Mouse (Mus musculus) limb, embryonic 14.5 days (tissue): ENCODE data around the gene Adgrg6. TPM values are rescaled to one million over a fixed set of nuclear protein-coding genes. Genes with fewer than 3 reads are reported as not detected.

Experiments
- ATAC-seq: fragments of 200-750 bp; cut with Nextera tagmentation; 2 replicates; pipeline ENCODE4 v1.8.0; 2017; ENCODE audit warnings: low read depth, moderate number of reproducible peaks, moderate TSS enrichment; ENCODE audit not compliant: low FRiP score
- DNase-seq: peaks from one replicate; pipeline ENCODE4 v3.0.0-alpha.2; 2015; ENCODE audit warnings: low spot score
- H3K27ac ChIP-seq: fragments of 300-500 bp; sonication (generic); replicated peaks from 2 replicates; pipeline ENCODE4 v1.5.1; 2014; ENCODE audit warnings: low read depth, mild to moderate bottlenecking, low read length, moderate library complexity, mixed read lengths
- H3K27me3 ChIP-seq: fragments of 300-500 bp; sonication (generic); 2 replicates; pipeline ENCODE4 v1.6.1; 2014; ENCODE audit warnings: low read length, mixed read lengths; ENCODE audit not compliant: control insufficient read depth, insufficient read depth
- H3K36me3 ChIP-seq: fragments of 300-500 bp; sonication (generic); 2 replicates; pipeline ENCODE4 v1.6.1; 2014; ENCODE audit warnings: mild to moderate bottlenecking, low read length, moderate library complexity, mixed read lengths; ENCODE audit not compliant: control insufficient read depth, insufficient read depth
- H3K4me1 ChIP-seq: fragments of 300-500 bp; sonication (generic); 2 replicates; pipeline ENCODE4 v1.6.1; 2014; ENCODE audit warnings: antibody characterized with exemption, low read length, mixed read lengths; ENCODE audit not compliant: control insufficient read depth, insufficient read depth
- H3K4me2 ChIP-seq: fragments of 300-500 bp; sonication (generic); replicated peaks from 2 replicates; pipeline ENCODE4 v1.6.1; 2014; ENCODE audit warnings: low read depth, mild to moderate bottlenecking, low read length, moderate library complexity; ENCODE audit not compliant: severe bottlenecking
- H3K4me3 ChIP-seq: fragments of 300-500 bp; sonication (generic); replicated peaks from 2 replicates; pipeline ENCODE4 v1.5.1; 2014; ENCODE audit warnings: low read length
- H3K9ac ChIP-seq: fragments of 300-500 bp; sonication (generic); 2 replicates; pipeline ENCODE4 v1.6.1; 2014; ENCODE audit warnings: mild to moderate bottlenecking, low read depth, low read length, moderate library complexity; ENCODE audit not compliant: severe bottlenecking
- H3K9me3 ChIP-seq: fragments of 300-500 bp; sonication (generic); 2 replicates; pipeline ENCODE4 v1.6.1; 2016; ENCODE audit warnings: low read length; ENCODE audit not compliant: control insufficient read depth
- POLR2A ChIP-seq: fragments of 200-500 bp; IDR thresholded peaks from 2 replicates; pipeline ENCODE4 v1.8.0; 2012; ENCODE audit warnings: inconsistent platforms, mild to moderate bottlenecking, moderate library complexity, borderline replicate concordance; ENCODE audit not compliant: insufficient read depth, insufficient read length; ENCODE audit errors: extremely low read depth
- WGBS: fragments of 180-500 bp; shearing (Covaris S2); extraction: QIAGEN DNeasy Blood & Tissue Kit; methylation state at CpG from one replicate; pipeline ENCODE4 v1.1.7; 2014; 5-methylcytosine and 5-hydroxymethylcytosine counted together
- polyA plus RNA-seq, 2 experiments: library from polyadenylated mRNA; depleted of rRNA in 1 of 2; stranded (reverse) in 1 of 2; unstranded in 1 of 2; fragments of >200 nt; fragmentation: Nextera tagmentation in 1 of 2; extraction: Ambion mirVana in 1 of 2; gene quantifications; 2 replicates each; pipeline versions ENCODE4 v1.2.1 to v1.2.3; 2012 to 2014

Gene Adgrg6
- 10.4 and 11.8 TPM in 2 replicates for polyA plus RNA-seq (2012; rRNA removed)
- 10.0 and 10.4 TPM in 2 replicates for polyA plus RNA-seq (2014; fragmentation: Nextera tagmentation; extraction: Ambion mirVana)

- 0 out of 2 replicates have a peak, but pooled peaks cover 7% of the 10 kb centered on the region for H3K4me1 ChIP-seq
- peak; percentile 69 for ATAC-seq
- peaks cover 5% of the 10 kb centered on the region; the same call in 1 of the 2 replicates for H3K27me3 ChIP-seq
- under 1% methylated on average over 66 of the region's 81 CpGs for WGBS
- H3K9ac ChIP-seq: peak within 1 kb of the TSS; percentile 75
- TF ChIP-seq POLR2A: no peak
- no peaks in the 10 kb centered on the region for H3K9me3 ChIP-seq
- H3K27ac ChIP-seq: no peak within 1 kb of the TSS
- H3K36me3 ChIP-seq: no peaks in the 10 kb centered on the region
- H3K4me3 ChIP-seq: peak within 1 kb of the TSS; percentile 77
- DNase-seq: peak; percentile 27
- H3K4me2 ChIP-seq: peak within 1 kb of the TSS; percentile 100
Measured at GRCm38 (mm10) chr10:14544941-14545717, at the start of gene Adgrg6. Gene Adgrg6 (minus strand): TSS chr10:14545659.

- no peaks in the 10 kb centered on the region for H3K36me3 ChIP-seq
- DNase-seq: no peak
- H3K9me3 ChIP-seq: no peaks in the 10 kb centered on the region
- H3K4me1 ChIP-seq: no peaks in the 10 kb centered on the region
- H3K4me2 ChIP-seq: no peak overlapping the region
- no peak overlapping the region for H3K9ac ChIP-seq
- 91% methylated on average over 1 of the region's 1 CpGs for WGBS
- no peak for ATAC-seq
- H3K4me3 ChIP-seq: no peak overlapping the region
- H3K27me3 ChIP-seq: no peaks in the 10 kb centered on the region
- H3K27ac ChIP-seq: no peak overlapping the region
- no peak for TF ChIP-seq POLR2A
Measured at GRCm38 (mm10) chr10:14592215-14592614, 46.8 kb upstream of the Adgrg6 start.

GRCm38 (mm10) chr10:14590816-14591215 is 45.4 kb upstream of the Adgrg6 start:
- H3K27ac ChIP-seq: no peak overlapping the region
- H3K4me3 ChIP-seq: no peak overlapping the region
- H3K4me2 ChIP-seq: no peak overlapping the region
- DNase-seq (no peak), ATAC-seq (no peak)
- no peaks in the 10 kb centered on the region for H3K4me1 ChIP-seq
- H3K9ac ChIP-seq: no peak overlapping the region
- WGBS: 87% methylated on average over 2 of the region's 2 CpGs
- no peaks in the 10 kb centered on the region for H3K9me3 ChIP-seq
- TF ChIP-seq POLR2A: no peak
- no peaks in the 10 kb centered on the region for H3K27me3 ChIP-seq
- no peaks in the 10 kb centered on the region for H3K36me3 ChIP-seq

GRCm38 (mm10) chr10:14589667-14590066 is 44.2 kb upstream of the Adgrg6 start:
- H3K36me3 ChIP-seq: no peaks in the 10 kb centered on the region
- no peak for TF ChIP-seq POLR2A
- H3K9me3 ChIP-seq: no peaks in the 10 kb centered on the region
- H3K27me3 ChIP-seq: no peaks in the 10 kb centered on the region
- DNase-seq: no peak
- WGBS: 84% methylated on average over 6 of the region's 6 CpGs
- no peak overlapping the region for H3K9ac ChIP-seq
- no peak overlapping the region for H3K27ac ChIP-seq
- no peak for ATAC-seq
- no peaks in the 10 kb centered on the region for H3K4me1 ChIP-seq
- no peak overlapping the region for H3K4me3 ChIP-seq
- H3K4me2 ChIP-seq: no peak overlapping the region

GRCm38 (mm10) chr10:14583496-14583895 is 38.0 kb upstream of the Adgrg6 start:
- no peak for TF ChIP-seq POLR2A
- no peaks in the 10 kb centered on the region for H3K27me3 ChIP-seq
- H3K4me2 ChIP-seq: no peak overlapping the region
- H3K4me1 ChIP-seq: no peaks in the 10 kb centered on the region
- H3K27ac ChIP-seq: no peak overlapping the region
- no peak overlapping the region for H3K9ac ChIP-seq
- no peaks in the 10 kb centered on the region for H3K36me3 ChIP-seq
- H3K9me3 ChIP-seq: no peaks in the 10 kb centered on the region
- no peak overlapping the region for H3K4me3 ChIP-seq
- ATAC-seq: no peak
- DNase-seq: no peak
- 87% methylated on average over 1 of the region's 1 CpGs for WGBS
